Mouse (Mus musculus): Measurements from ENCODE around the gene Syce2.

Syce2 gene

DNA sequence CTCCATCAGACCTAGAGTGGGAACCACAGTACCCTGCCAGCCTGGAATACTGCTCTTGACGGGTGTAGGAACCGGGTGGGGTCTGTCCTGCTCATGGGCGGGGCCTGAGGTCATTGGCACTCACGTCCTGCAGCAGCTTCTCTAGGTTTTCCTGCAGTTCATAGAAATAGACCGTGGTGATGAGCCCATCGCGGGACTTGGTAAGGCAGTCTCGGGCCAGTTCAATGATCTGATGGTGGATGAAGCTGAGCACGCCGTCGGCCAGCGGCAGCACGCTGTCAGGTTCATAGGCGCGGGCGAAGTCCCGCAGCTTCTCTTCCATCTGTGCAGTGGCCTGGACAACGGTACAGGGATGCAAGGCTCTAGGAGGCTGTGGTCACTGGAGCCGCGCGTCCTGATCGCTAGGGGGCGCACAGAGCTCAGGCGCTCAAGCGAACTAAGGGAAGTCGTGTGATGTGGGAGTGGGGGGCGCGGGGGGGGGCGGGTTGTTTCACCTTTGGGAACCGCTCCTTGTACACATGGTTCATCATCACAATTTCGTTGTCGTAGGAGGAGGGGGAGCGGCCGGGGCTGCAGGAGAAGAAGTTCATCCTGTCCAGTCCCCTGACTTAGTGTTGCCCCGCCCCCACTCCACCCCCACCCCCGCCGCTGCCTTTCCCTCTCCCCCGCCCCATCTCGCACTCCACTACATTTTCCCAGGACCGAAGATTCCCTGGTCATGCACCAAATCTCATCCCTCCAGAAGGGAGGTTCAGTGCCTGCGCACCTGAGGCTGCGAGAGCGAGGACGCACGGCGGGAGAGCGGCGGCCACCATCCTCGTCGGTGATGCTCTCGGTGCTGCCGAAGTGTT is 56.8 kb downstream of the Syce2 start:
- in situ Hi-C loops (cut with MseI, MboI): no loop called here

- in situ Hi-C loops (cut with MseI, MboI): no loop called here
Observed at GRCm38 (mm10) chr8:84930582-84930981, 58.7 kb downstream of the Syce2 start.

DNA sequence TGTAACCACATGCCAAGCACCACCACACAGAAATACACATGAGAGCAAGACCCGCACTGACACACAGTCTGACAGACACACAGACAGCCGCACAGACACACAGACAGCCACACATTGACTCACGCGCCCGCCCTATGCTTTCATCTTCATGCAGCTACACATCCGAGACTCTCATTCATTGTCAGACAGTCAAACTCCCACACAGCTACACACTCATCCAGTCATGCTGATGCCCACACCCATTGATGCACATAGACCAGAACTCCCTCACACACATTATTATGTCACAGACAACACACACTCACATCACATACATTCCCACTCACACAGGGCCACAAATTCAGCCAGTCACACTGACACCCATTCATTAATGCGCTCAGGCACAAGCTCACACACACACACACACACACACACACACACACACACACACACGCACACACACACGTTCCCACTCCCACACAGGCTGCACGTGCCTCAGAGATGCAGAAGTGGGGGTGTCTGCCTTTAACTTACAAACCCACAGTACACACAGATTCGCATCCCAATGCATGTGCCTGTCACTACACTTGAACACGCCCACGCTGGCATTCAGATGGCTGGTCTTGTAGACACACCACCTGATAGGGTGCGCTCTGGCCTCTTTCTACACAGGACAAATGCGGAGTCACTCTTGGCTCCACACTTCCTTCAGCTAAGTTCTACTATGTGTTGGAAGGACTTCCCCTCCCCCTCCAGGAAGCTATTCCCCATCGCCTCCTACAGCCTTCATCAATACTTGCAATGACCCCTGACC is 62.1 kb downstream of the Syce2 start:
- in situ Hi-C loops (cut with MseI, MboI): no loop called here

DNA sequence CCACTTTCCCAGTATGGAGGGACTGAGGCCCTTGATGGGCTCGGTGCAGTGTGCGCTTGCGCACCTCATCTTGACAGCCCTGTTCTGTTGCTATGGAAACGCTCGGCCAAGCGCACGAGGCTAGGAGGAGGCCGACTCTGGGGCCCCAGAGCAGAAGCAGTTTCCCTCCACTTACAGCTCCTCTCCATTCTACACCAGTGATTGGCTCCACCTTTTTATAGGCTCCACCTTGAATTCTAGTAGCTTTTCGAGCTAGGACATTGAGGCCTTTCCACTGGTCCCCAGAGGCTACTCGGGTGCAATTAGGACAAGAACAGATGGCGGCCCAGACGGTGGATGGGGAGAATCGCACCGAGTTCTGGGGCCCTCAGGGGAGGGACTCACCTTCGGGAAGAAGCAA is 62.9 kb downstream of the Syce2 start:
- in situ Hi-C loops (cut with MseI, MboI): no loop called here

- in situ Hi-C loops (cut with MseI, MboI): no loop called here
Observed at GRCm38 (mm10) chr8:84935489-84935888, 63.6 kb downstream of the Syce2 start.

GRCm38 (mm10) chr8:84936041-84936961 is 64.4 kb downstream of the Syce2 start:
- in situ Hi-C loops (cut with MseI, MboI): no loop called here

DNA sequence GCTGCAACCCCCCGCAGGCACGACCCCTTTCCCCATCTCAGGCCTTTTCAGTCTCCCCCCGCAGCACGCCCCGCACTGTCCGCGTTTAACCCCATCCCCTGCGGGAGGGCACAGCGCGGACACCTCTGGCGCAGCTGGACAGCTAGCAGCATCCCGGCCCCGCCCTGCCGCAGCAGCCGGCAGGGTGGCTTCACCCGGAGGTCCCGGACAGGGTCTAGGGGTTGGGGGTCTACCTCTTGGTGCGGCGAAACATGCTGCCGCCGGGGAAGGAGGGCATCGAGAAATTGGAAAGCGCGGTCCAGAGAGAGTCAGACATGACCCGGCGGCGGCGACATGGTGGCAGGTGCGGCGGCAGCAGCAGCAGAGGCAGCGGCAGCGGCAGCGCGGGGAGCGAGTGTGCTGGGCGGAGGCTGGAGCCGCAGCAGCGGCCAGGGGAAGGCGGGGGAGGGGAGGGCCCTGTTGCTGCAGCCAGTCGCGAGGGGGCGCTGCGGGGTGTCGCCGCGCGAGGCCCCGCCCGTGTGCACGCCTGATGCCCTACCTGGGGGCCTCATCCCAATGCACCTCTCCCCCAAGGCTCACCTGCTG is 65.1 kb downstream of the Syce2 start, which contains the start of gene Mast1:
TSS of gene Mast1 (minus strand) at position 398 of the 585 bp plus-strand sequence.
- in situ Hi-C loops (cut with MseI, MboI): no loop called here

All from mouse trophoblast stem cell (cell line).